Mouse (Mus musculus) activated CD4-positive, CD25-positive, alpha-beta regulatory T cell, adult 4 months (primary cell): ENCODE results near the gene Samm50. TPM values are rescaled to one million over a fixed set of nuclear protein-coding genes. Genes with fewer than 3 reads are reported as not detected.

Experiments used
- ATAC-seq: one replicate; pipeline ENCODE4 v1.8.0; 2017
- polyA plus RNA-seq, 2 experiments: library from polyadenylated mRNA; unstranded; fragments of 100-300 nt; shearing (Covaris generic); gene quantifications; one replicate each; pipeline ENCODE4 v1.2.1; 2017

The Samm50 gene
- polyA plus RNA-seq, 2 experiments from 2014 or later: 44.6 to 47.6 TPM

DNA sequence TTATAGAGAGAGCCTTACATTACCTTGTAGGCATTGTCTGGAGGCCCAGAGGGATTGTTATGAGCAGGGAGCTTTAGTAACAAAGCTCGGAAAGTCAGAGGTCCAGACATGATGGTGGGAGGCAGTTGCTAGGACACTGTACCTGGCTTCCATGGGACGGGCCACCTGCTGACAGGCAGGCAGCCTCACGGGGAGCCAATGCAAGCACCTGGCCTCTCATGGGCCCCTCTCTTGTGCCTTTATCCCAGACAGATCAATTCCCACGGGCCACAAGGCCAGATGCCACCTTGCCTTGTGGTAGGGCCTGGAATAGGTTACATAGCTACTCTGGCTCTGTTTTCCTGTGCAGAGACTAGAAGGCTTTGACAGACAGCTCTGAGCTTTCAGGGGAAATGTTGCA lies 19.5 kb downstream of the Samm50 start:
- no peak for ATAC-seq

DNA sequence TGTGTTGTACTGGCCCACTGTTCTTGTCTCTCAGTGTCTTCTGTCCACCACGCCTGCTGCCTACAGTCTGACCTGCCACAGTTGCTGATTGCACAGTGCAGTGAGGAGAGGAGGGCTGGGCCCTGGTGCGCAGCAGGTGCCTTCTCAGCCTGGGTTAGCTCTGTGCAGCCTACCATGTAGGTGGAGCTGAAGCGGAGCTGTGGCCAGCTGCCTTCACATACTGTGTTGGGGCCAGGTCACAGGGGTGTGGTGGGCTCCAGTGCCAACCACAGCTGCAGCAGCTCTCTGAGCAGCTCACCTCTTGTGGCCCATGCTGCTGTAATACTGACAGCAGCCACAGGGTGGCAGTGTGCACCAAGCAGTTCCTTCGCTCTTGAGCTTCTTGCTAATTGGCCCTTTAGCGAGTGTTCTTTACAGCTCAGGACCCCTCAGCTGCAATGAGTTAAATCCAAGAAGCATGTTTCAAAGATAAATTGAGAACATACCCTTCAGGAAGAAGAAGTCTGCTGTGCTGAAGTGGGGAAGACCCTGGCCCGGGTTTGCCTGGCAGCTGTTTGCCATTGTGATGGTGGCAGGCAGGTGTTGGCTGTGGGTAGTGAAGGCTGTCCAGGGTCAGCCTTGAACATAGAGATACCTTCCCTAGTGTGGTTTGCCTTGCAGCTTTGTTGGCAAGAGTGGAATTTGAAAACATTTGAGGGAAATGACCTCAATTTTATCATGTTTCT lies 20.2 kb downstream of the Samm50 start:
- ATAC-seq: no peak

DNA sequence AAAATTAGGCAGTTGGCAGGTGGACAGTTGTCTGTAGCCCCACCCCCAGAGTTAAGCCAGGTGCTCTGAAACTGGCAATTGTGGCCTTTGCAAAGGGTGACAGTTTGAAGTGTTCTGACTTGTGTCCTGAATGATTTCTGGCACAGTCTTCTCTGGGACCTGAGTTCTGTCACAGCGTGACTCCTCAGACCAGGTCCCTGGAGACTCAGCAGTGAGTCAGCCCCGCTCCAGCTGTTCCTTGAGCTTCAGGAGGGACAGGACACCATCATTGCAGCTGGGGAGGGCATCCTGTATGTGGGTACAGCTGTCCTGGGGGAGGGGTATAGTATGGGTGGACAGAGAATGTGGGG lies 20.7 kb downstream of the Samm50 start:
- ATAC-seq: no peak

GRCm38 (mm10) chr15:84213162-84213739 lies 21.2 kb downstream of the Samm50 start:
- no peak for ATAC-seq

GRCm38 (mm10) chr15:84214476-84214875 lies 22.4 kb downstream of the Samm50 start:
- ATAC-seq: no peak

DNA sequence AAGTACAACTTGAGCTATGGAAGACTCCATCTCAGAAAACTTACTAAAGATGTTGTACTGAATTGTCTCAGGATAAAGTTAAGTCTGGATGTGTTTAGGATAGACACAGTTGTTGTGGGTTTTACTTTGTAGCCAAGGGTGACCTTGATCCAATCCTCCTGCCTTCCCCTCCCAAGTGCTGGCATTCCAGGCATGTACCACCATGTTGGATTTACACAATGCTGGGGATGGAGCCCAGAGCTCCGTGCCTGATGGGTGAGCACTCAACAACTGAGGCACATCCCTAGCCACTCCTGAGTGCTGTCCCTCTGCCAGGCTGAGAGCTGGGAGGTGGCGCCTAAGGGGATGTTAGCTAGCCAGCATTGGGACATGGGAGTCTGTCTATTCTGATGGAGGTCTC lies 23.2 kb downstream of the Samm50 start:
- ATAC-seq: no peak

GRCm38 (mm10) chr15:84216026-84216425 lies 24.0 kb downstream of the Samm50 start:
- ATAC-seq: no peak

GRCm38 (mm10) chr15:84216461-84217084 lies 24.5 kb downstream of the Samm50 start:
- no peak for ATAC-seq

- no peak for ATAC-seq
Measured at GRCm38 (mm10) chr15:84217969-84218782, 26.1 kb downstream of the Samm50 start.

GRCm38 (mm10) chr15:84218783-84219271 lies 26.8 kb downstream of the Samm50 start:
- ATAC-seq: no peak

DNA sequence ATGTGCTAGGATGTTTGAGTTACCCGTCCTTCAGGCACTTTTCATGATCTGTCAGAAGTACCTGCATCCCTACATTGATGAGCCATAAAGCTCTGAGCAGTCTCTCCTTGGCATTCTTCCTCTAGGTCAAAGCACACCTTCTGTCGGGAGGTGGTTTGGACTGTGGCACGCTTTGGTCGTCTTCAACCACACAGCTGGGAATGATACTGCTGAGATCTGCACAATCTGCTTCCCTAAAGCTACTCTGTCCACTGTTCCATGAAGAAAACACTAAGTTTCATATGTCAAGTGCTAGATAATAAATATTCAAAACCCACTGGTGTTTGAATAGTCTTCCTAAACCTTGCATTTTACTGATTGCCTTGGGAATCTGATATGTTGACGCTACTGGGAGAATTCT lies 29.5 kb downstream of the Samm50 start:
- ATAC-seq: no peak

DNA sequence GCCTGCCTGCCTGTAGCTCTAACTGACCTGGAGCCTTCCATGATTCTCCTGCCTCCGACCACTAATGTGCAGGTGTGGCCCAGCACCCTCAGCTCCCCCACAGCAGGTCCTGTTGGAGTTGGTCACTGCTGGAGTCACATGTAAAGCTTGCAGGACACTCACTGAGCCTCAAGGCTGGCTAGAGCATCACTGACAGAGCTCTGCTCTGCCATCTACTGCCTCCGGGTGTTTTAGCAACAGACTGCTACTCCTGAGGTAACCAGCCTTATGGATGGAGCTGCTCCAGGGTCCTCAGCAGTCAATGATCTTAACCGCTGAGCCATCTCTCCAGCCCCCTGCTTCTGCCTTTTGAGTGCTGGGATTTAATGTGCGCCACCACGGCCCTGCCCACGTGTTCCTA lies 31.4 kb downstream of the Samm50 start:
- ATAC-seq: no peak

GRCm38 (mm10) chr15:84224779-84225178 lies 32.7 kb downstream of the Samm50 start:
- no peak for ATAC-seq

GRCm38 (mm10) chr15:84226918-84227317 lies 34.9 kb downstream of the Samm50 start:
- ATAC-seq: no peak

DNA sequence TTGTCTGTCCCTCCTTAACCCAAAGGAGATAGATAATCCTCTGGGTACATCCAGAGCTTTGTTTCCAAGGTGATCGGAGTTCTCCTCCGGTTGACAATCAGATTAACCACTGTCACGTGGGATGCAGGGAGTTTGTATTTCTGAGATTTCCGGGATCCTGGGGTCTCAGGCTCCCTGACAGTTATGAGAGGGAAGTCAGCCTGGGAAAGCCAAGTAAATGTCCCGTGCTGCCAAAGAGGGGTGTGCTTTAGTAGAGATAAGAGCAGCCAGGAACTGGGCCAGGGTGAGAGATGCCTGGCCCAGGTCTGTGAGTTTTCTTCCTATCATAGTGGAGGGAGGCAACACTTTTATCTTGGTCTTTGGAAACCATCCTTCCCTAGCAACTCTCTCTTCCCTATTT lies 38.6 kb downstream of the Samm50 start:
- ATAC-seq: no peak

DNA sequence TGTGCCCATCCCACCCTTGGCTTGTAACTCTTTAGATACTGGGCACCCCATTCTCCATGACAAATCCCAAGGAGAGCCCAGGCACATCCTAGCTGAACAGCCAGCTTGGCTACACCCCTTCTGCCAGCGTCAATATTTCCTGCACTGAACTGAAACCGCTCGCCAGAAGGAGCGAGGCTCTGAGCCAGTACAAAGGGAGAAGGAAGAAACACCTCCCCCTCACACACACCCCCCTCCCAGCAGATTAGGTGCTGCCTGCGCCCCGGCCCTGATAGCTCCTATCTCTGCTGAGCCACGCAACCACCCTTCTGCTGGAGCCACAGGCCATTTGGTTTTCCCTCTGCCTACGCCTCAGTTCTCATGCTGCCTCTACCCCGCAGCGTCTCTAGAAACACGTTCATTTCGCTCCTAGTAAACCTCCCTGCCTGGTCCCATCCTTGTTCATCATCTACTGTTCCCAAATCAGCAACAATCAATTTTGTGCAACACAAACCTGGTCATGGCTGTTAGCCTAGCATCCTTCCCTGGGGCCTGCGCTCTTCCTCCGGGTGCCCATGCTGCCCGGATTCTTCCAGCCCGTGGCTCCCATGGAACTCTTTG lies 39.2 kb downstream of the Samm50 start:
- ATAC-seq: no peak

- no peak for ATAC-seq
Measured at GRCm38 (mm10) chr15:84231721-84232561, 39.9 kb downstream of the Samm50 start, which contains the start of gene Parvb. TSS of gene Parvb (plus strand) at chr15:84232043.

GRCm38 (mm10) chr15:84232609-84233008 lies 40.6 kb downstream of the Samm50 start:
- ATAC-seq: no peak

DNA sequence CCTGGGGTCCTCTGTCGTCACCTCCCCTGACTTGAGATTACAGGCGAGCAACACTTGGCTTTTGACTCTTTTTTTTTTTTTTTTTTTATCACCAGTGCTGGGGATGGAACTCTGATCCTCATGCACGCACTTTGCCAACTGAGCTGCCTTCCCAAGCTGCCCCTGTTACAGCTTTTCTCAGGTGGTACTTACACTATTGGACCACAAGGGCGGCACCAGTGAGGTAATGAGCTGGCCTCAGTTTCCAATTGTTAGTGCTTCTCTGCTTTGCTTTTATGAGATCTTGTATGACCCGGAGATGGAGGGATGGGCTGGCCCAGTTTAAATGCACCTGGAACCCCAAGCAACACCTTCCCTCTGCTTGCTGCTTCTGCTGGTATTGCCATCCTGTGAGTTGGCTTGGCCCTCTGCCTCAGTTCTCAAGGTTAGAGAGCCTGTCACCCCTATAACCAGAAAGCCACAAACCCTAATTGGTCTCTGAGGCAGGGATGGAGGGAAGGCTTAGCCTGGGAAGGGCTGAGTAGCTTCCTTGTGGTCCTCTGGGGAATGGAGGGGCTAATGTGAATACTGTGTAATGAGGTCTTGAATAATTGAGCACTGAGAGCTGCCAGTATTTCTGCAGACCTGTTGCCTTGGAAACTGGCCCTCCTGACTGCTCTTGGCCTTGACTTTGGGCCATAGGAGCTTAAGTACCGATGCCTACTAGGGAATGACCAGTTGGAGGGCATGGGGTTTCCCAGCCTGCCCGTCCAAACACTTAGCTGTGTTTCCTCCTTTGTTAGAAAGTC lies 42.9 kb downstream of the Samm50 start:
- no peak for ATAC-seq

DNA sequence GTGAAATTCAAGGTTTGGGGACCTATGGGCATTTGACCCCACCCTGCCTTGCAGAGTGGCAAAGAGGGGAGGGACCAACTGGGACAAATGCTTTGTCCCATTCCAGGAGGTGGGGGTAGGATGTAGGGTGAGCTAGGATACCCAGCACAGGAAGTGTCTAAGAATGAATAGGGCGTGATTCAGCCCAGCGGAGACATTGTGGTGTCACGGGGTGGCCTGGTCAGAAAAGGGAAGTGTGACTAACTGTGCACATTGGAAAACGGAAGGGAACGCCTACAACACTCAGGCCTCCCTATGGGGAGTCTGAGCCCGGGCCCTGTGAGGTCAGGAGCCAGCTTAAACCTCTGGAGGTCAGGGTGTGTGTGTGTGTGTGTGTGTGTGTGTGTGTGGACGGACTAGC lies 43.6 kb downstream of the Samm50 start:
- ATAC-seq: no peak

GRCm38 (mm10) chr15:84238552-84238951 lies 46.5 kb downstream of the Samm50 start:
- no peak for ATAC-seq
